Mouse (Mus musculus) lung, postnatal 10 days (tissue): Measurements from ENCODE around the gene Bdkrb1.

Experiments
- DNase-seq: peaks from one replicate; pipeline ENCODE4 v3.0.0; 2021

Gene Bdkrb1

GRCm38 (mm10) chr12:105602581-105603210 lies at the start of gene Bdkrb1:
Gene Bdkrb1 (plus strand): TSS chr12:105603085.
- no peak for DNase-seq

- peak; percentile 68 for DNase-seq
These were observed 48.6 kb upstream of the Bdkrb1 start for GRCm38 (mm10) chr12:105554151-105554772.

DNA sequence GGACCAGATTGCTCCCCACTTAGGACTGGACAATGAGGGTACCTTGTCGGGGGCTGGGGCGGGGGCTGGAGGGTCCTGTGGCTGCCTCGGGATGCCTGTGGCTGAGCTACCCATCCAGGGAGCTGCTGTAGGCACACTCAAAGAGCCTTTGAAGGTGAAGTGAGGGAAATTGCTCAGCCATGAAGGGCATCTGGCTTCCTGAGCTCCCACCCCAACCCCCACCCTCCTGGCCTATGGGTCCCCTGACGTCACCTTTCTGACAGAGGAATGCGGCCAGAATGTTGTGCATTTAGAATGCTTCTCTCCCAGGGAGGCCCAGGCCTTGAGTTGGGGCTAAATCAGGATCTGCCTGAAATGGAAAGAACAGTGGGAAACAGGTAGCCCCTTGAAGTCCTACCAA lies 47.7 kb upstream of the Bdkrb1 start:
- no peak for DNase-seq

DNA sequence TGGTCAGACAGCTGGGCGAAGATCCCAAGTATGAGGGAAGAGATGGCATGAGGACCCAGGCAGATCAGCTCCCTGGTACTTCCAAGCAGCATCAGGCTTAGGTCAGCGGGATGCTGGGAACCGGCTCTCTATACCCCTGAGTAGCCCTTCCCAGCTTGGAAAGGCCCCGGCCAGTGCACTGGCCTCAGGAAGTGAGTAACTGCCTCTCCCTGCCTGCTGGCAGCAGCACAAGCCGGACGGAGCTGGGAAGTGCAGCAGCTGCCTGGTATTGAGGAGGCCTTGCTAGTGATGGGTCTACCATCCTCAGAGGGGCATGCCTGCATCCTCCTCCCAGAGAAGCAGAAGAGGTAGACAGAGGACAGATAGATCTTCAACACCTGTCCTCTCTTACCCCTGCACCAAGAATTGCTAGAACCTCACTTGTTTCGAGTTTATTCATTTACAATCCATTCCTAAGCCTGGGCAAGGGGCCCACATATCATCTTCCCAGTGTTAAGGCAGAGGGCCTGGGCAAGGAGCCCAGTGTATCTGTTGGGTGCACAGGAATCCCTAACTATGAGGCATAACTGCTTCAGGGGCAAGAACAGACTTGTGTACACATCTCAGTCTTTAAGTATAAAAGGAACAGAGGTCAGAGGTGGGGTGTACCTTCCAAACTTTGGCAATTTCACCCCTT lies 45.5 kb upstream of the Bdkrb1 start:
- peak; percentile 79 for DNase-seq

DNA sequence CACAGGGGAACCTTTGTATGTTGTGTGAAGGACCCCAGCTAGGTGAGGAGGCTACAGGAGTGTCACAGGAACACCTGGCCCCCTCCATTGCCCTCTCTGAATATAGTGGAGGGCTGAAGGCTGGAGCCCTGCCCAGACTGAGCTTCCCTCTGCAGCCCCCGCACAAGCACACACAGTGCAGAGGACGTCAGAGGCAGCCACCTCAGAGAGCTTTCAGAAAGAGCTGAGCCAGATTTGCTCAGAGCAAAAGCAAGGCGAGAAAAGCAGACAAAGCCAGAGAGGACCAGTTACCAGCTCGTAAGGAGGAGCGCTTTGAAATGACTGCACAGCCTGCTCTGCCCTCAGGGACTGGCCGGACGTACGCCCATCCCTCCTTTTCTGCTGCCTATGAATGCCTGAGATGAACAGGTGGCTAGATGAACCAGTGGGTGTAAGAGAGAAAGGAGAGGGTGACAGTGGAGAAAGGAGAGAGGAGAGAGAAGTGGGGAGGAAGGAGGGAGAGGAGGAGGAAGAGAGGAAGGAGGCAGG lies 41.8 kb upstream of the Bdkrb1 start:
- DNase-seq, result no peak

DNA sequence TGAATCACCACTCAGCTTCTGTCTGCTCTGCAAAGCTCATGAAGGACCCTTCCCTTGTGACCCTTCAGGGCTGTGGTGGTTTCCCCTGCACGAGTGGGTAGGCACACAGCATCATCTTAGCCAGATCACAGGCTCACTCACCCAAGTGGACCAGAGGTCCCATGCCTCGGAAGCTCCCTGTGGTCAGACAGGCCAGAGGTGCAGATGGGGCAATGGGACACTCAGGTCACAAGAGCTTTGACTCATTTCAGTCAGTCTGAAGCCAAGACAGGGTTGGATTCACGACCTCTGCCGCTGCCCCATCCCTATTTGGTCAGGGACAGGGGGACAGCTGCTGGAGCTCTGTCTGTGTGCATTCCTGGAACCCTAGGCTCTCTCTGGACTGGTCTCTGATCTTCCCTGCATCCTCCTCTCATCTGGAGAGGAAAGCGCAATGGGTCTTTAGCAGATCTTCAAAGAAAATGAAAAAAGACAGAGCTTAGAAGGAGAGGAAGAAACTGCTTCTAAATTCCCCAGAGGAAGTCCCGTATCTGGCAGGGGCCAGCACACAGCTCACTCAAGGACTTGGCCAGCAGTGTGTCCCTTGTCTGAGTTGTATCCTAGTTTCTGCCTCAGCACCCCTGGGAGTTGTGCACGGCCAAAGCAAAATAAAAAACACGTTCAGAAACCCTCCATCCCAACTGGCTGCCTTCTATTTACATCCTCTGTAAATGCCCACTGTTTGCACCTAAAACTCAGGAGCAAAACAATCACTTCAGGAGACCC lies 40.6 kb upstream of the Bdkrb1 start:
- no peak for DNase-seq

GRCm38 (mm10) chr12:105562936-105563680 lies 39.8 kb upstream of the Bdkrb1 start, which contains the start of gene Bdkrb2:
Gene Bdkrb2 (plus strand): TSS chr12:105563226.
- DNase-seq, result peak; percentile 59

DNA sequence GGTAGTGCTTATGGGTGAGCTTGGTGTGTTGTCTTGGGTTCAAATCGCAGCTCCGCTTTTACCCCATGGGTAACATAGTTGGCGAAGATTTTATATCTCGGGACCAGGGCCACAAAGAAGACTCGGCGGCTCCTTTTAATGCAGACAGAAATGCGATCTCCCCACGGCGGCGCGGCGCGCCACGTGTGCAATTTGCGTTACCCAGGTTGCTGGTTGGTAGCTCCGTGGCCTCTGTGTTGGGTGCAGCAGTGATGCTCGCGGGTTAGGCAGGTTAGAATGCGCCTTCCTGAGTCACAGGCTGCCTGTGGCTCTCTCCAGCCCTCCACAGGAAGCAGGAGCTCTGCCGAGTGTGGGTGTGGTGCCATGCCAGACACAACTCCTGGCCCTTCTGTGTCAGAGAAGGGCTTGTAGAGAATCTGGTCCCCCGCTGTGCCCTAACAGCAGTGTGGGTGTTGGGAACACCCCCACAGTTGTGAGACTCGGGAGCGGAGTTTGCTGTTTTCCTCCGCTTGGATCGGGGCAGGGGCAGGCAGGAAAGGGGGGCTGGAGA lies 39.1 kb upstream of the Bdkrb1 start:
- DNase-seq, result no peak

- no peak for DNase-seq
These were observed 37.7 kb upstream of the Bdkrb1 start for GRCm38 (mm10) chr12:105565221-105565620.

DNA sequence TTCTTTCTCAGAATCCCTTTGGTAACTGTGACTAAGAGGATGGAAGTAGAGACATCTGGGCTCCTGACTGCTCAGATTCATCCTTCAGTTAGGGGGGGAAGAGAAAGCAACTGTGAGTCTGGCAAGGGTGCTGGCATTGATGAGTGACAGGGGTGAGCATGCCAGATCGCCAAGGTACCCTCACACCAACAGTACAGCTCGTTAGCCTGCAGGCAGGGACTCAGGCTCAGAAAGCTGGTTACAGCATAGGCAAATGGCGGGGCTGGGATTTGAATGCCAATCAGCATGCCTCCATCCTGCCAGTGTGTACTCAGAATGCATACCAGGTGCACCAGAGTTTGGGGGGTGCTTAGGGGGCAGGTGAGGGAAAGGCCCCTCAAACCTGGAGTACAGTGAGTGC lies 31.0 kb upstream of the Bdkrb1 start:
- no peak for DNase-seq

GRCm38 (mm10) chr12:105572622-105573021 lies 30.3 kb upstream of the Bdkrb1 start:
- DNase-seq, result no peak

- no peak for DNase-seq
These were observed 28.5 kb upstream of the Bdkrb1 start for GRCm38 (mm10) chr12:105574356-105574755.

GRCm38 (mm10) chr12:105580490-105580889 lies 22.4 kb upstream of the Bdkrb1 start:
- no peak for DNase-seq

DNA sequence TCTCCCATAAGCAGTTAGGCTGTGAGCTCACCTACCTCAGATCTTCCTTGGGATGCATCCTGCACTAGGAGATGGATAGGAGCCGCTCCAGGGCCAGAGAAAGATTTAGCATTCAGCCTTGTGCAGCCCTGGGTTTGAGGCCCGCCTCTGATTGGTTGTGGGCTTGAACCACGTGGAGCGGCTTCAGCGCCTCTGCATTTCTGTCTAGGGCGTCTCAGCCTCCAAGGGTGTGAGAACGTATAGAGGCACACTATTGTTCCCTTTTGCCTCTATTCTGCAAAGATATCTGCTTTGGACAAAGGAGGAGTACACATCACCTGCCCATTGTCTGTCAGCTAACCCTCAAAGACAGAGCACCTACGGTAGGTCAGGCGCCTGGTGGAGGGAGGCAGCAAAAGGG lies 20.4 kb upstream of the Bdkrb1 start:
- DNase-seq, result no peak

- DNase-seq, result peak; percentile 62
These were observed 19.4 kb upstream of the Bdkrb1 start for GRCm38 (mm10) chr12:105583484-105583883.

DNA sequence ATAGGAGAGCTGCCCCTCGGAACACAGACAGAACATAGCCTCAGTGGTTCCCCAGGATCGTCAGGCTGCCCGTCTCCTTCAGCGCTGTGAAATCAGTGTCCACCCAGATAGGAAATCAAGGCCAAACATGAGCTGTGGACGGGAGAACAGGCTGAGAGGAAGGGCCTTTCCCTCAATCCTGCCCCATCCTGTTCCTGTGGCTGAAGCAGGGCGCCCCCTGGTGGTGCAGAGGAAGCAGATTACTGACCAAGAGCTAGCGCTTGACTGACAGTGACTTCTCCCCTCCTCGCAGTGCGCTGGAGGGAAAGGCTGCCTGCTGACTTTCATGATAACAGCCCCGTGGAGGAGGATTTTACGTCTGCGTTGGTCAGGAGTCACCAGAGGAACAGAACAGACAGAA lies 18.0 kb upstream of the Bdkrb1 start:
- peak; percentile 86 for DNase-seq

GRCm38 (mm10) chr12:105587526-105587925 lies 15.4 kb upstream of the Bdkrb1 start:
- DNase-seq, result no peak

DNA sequence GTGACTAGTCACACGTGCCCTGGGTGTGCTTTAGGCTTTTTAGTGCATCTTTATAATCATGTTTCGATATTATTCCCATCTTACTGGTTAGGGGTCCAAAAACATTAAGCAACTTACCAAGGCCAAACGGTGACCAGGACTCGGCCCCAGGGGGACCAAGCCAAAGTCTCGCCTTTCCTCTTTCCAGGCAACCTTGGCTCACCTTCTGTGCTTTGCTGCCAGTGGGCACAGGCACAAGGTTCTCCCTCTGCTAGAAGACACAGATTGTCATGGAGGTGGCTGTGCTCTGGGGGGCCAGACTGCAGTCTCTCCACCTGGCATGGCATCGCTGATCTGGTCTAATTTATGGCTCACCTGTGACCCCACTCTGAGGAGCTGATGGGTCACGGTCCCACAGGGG lies 12.1 kb upstream of the Bdkrb1 start:
- DNase-seq, result no peak

GRCm38 (mm10) chr12:105592361-105592761 lies 10.5 kb upstream of the Bdkrb1 start:
- no peak for DNase-seq

- DNase-seq, result no peak
These were observed 9.4 kb upstream of the Bdkrb1 start for GRCm38 (mm10) chr12:105593471-105593870.

DNA sequence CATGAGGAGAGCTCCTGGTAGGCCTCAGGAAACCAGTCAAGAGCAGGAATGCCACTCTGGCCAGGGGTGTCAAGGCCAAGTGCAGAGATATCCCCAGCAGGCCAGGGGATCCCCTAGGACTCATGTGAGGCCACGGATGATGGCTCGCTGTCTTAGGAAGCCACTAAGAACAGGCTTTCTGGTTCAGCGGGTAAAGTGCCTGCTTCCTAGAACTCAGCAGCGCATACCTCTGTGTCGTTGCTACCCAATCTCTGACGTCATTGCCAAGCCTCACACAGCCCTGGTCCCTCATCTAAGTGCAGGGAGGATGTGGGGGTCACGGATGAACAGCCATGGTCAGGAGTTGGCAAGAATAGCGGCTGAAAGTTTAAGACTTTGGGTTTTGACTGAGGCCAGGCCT lies 5.8 kb upstream of the Bdkrb1 start:
- no peak for DNase-seq

GRCm38 (mm10) chr12:105598503-105598902 lies 4.4 kb upstream of the Bdkrb1 start:
- no peak for DNase-seq
